Mouse (Mus musculus): ENCODE data around the gene Lrrk1. TPM values are rescaled to one million over a fixed set of nuclear protein-coding genes. Genes with fewer than 3 reads are reported as not detected.

The Lrrk1 gene
- total RNA-seq, 1 experiment from 2014 or later = 30.2 TPM

GRCm38 (mm10) chr7:66309240-66309949 is 78.8 kb downstream of the Lrrk1 start:
- peak; percentile 38 for ATAC-seq (replicated peaks; ENCODE audit: insufficient number of reproducible peaks, low FRiP score, low TSS enrichment, poor library complexity, severe bottlenecking)

GRCm38 (mm10) chr7:66308581-66309239 is 79.4 kb downstream of the Lrrk1 start:
- ATAC-seq (replicated peaks; ENCODE audit: insufficient number of reproducible peaks, low FRiP score, low TSS enrichment, poor library complexity, severe bottlenecking) = no peak

- no peak for ATAC-seq (replicated peaks; ENCODE audit: insufficient number of reproducible peaks, low FRiP score, low TSS enrichment, poor library complexity, severe bottlenecking)
Observed at GRCm38 (mm10) chr7:66307791-66308190, 80.4 kb downstream of the Lrrk1 start.

DNA sequence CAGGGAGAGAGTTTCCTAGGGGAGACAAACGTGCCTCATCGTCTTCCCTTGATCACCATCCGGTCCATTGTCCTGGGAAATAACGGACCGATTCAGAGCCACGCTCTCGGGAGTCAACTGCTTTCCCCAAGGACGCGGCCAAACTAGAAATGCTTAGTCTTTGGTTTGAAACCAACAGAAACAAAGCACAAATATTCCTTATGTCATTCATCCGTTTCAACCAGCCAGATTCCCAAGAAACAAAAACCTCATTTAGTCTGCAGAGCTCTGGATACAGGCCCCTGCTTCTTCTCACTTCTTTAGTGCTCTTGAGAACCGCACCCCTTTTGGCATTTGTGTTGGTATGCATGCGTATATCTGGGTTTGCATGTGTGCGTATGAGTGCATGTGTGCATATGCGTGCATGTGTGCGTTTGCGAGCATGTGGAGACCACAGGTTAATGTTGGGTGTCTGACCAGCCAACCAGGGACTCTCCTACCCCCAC is 82.4 kb downstream of the Lrrk1 start:
- no peak for ATAC-seq (replicated peaks; ENCODE audit: insufficient number of reproducible peaks, low FRiP score, low TSS enrichment, poor library complexity, severe bottlenecking)

- no peak for ATAC-seq (replicated peaks; ENCODE audit: insufficient number of reproducible peaks, low FRiP score, low TSS enrichment, poor library complexity, severe bottlenecking)
Observed at GRCm38 (mm10) chr7:66304993-66305713, 83.0 kb downstream of the Lrrk1 start.

GRCm38 (mm10) chr7:66303922-66304660 is 84.1 kb downstream of the Lrrk1 start:
- ATAC-seq (replicated peaks; ENCODE audit: insufficient number of reproducible peaks, low FRiP score, low TSS enrichment, poor library complexity, severe bottlenecking) = peak; percentile 73

- ATAC-seq (replicated peaks; ENCODE audit: insufficient number of reproducible peaks, low FRiP score, low TSS enrichment, poor library complexity, severe bottlenecking) = no peak
Observed at GRCm38 (mm10) chr7:66301486-66301885, 86.7 kb downstream of the Lrrk1 start.

- peak; percentile 41; the same call in 1 of the 2 replicates for ATAC-seq (replicated peaks; ENCODE audit: insufficient number of reproducible peaks, low FRiP score, low TSS enrichment, poor library complexity, severe bottlenecking)
Observed at GRCm38 (mm10) chr7:66300680-66301079, 87.5 kb downstream of the Lrrk1 start.

DNA sequence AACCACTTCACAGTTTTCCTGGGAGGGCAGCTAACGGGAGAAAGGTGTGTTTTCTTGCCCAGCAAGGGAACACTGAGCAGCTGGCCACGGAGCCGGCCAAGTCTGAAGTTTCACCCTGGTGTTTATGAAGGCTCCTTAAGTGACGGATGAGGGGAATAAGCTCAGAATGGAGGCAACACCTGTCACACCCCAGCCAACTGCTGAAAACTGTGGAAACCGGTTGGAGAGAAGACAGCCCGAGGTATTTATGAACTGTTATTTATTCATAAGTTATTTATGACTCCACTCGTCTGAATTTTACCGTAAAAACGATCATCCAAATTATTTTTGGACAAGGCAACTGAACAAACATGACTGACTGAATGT is 90.5 kb downstream of the Lrrk1 start:
- no peak for ATAC-seq (replicated peaks; ENCODE audit: insufficient number of reproducible peaks, low FRiP score, low TSS enrichment, poor library complexity, severe bottlenecking)

GRCm38 (mm10) chr7:66296921-66297655 is 91.1 kb downstream of the Lrrk1 start:
- ATAC-seq (replicated peaks; ENCODE audit: insufficient number of reproducible peaks, low FRiP score, low TSS enrichment, poor library complexity, severe bottlenecking) = no peak

GRCm38 (mm10) chr7:66292552-66293376 is 95.4 kb downstream of the Lrrk1 start:
- no peak for ATAC-seq (replicated peaks; ENCODE audit: insufficient number of reproducible peaks, low FRiP score, low TSS enrichment, poor library complexity, severe bottlenecking)

- ATAC-seq (replicated peaks; ENCODE audit: insufficient number of reproducible peaks, low FRiP score, low TSS enrichment, poor library complexity, severe bottlenecking) = no peak
Observed at GRCm38 (mm10) chr7:66292010-66292409, 96.1 kb downstream of the Lrrk1 start.

DNA sequence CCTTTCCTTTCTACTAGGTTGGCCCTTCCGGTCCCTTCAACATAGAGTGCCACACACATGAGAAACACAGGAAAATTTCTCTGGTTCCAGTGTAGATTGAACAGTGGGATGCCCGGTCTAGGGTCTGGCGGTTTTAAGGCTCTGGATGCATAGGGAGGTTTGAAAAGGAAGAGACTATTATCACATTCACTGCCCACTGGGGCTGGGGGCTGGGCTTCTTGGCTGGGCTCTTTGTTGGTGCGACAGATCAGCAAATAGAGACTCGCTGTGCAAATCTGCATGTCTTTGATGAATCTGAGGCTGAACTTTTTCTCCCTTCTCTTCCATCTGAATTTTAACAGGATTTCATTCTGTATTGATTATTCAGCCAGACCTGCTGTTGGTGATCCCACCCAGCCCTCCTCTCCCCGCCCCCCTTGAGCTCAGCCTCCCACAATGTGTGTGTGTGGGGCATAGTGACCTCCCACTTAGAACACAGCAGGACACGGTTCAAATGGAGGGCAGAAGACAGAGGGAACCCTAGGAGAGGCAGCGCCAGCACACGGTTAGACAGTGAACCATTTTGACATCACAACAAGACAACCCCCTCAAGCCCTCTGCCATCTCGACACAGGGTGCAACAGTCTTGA is 105.1 kb downstream of the Lrrk1 start:
- no peak for ATAC-seq (replicated peaks; ENCODE audit: insufficient number of reproducible peaks, low FRiP score, low TSS enrichment, poor library complexity, severe bottlenecking)

- ATAC-seq (replicated peaks; ENCODE audit: insufficient number of reproducible peaks, low FRiP score, low TSS enrichment, poor library complexity, severe bottlenecking) = no peak
Observed at GRCm38 (mm10) chr7:66282265-66282664, 105.9 kb downstream of the Lrrk1 start.

DNA sequence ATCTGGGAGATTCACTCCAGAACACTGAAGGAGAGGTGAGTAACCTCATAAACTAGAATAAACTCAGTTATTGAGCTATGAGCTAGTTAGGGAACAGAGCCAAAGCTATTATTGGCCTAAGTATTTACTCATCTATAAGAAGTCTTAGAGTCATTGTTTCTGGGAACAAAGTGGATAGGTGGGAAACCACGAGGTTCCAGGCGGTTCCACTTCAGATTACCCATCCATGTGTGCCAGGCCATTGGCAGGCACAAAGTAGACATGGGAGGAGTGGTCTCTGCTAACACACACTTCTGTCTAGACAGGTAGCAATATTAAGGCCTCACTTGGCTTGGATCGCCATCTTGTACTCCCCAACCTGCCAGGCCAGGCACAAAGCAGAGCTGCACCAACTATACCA is 110.1 kb downstream of the Lrrk1 start:
- no peak for ATAC-seq (replicated peaks; ENCODE audit: insufficient number of reproducible peaks, low FRiP score, low TSS enrichment, poor library complexity, severe bottlenecking)

- ATAC-seq (replicated peaks; ENCODE audit: insufficient number of reproducible peaks, low FRiP score, low TSS enrichment, poor library complexity, severe bottlenecking) = no peak
Observed at GRCm38 (mm10) chr7:66273494-66273893, 114.7 kb downstream of the Lrrk1 start.

- ATAC-seq (replicated peaks; ENCODE audit: insufficient number of reproducible peaks, low FRiP score, low TSS enrichment, poor library complexity, severe bottlenecking) = no peak
Observed at GRCm38 (mm10) chr7:66271226-66271625, 116.9 kb downstream of the Lrrk1 start.

Measured in monocyte, adult 5-6 weeks (primary cell).